Mouse (Mus musculus): Measurements from ENCODE around the gene Ptpn3. TPM values are rescaled to one million over a fixed set of nuclear protein-coding genes. Genes with fewer than 3 reads are reported as not detected.

The Ptpn3 gene
- polyA plus RNA-seq, 1 experiment from 2014 or later: 4.4 TPM

- DNase-seq (no peak), ATAC-seq (ENCODE audit: insufficient read depth) (no peak)
- no peaks in the 10 kb centered on the region for H3K9me3 ChIP-seq (ENCODE audit: low read depth, low read length)
- no peak overlapping the region for H3K27ac ChIP-seq (ENCODE audit: low read depth)
- H3K4me1 ChIP-seq (ENCODE audit: insufficient read depth): no peaks in the 10 kb centered on the region
- no peaks in the 10 kb centered on the region for H3K36me3 ChIP-seq (ENCODE audit: insufficient read depth)
- no peak overlapping the region for H3K4me2 ChIP-seq
- no peak overlapping the region for H3K9ac ChIP-seq
- H3K27me3 ChIP-seq (ENCODE audit: insufficient read depth, low read length): no peaks in the 10 kb centered on the region
- H3K4me3 ChIP-seq (ENCODE audit: low read depth, low read length): no peak overlapping the region
- WGBS: 65% methylated on average over 6 of the region's 6 CpGs
- no peak for TF ChIP-seq CTCF (IDR thresholded peaks at IDR 0.05; ENCODE audit: low read depth)
These were observed 19.0 kb downstream of the Ptpn3 start for GRCm38 (mm10) chr4:57282630-57283029.

GRCm38 (mm10) chr4:57282179-57282578 is 19.5 kb downstream of the Ptpn3 start:
- DNase-seq (no peak), ATAC-seq (ENCODE audit: insufficient read depth) (no peak)
- Histone ChIP-seq H3K9ac (no peak overlapping the region), H3K4me3 (ENCODE audit: low read depth, low read length) (no peak overlapping the region), H3K4me1 (ENCODE audit: insufficient read depth) (no peaks in the 10 kb centered on the region), H3K36me3 (ENCODE audit: insufficient read depth) (no peaks in the 10 kb centered on the region), H3K27ac (ENCODE audit: low read depth) (no peak overlapping the region), H3K4me2 (no peak overlapping the region), H3K9me3 (ENCODE audit: low read depth, low read length) (no peaks in the 10 kb centered on the region), H3K27me3 (ENCODE audit: insufficient read depth, low read length) (no peaks in the 10 kb centered on the region)
- WGBS: 69% methylated on average over 5 of the region's 5 CpGs
- TF ChIP-seq CTCF (IDR thresholded peaks at IDR 0.05; ENCODE audit: low read depth): no peak

DNA sequence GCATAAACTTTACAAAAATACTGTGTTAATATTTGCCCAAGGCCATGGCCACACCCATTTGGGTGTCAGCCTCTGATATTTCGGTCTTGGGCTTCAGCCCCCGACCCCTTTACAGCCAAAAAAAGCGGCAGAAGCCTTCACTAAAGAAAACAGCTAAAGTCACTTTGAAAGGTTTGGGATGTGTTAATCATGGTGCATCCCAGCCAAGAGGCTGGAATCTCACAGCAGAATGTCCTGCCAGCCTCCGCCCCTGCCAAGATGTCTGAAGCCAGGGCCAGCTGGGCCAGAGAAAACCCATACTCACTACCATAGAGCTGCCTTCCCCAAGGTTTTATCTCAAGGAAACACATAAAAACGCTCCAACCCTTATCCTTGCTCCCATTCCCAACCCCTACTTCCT is 20.7 kb downstream of the Ptpn3 start:
- H3K4me2 ChIP-seq: no peak overlapping the region
- no peak for ATAC-seq (ENCODE audit: insufficient read depth)
- 77% methylated on average over 5 of the region's 5 CpGs for WGBS

DNA sequence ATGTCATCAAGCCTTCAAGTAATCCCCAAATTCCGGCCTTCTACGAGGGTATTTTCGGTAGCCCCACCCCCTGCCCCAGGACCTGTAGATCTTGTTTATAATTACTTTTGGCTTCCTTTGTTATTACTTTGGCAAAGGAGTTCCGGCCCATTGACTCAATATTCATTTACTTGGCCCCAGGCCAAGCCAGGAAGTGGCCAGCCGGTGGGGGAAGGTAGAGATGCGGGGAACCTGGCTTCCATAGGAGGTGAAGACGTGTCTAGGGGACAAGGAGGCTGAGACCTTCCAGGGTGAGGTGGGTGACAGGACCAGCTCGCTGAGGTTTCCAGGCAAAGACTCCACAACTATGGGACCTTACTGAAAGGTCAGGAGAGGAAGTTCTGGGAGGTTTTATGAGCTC is 22.4 kb downstream of the Ptpn3 start:
- H3K4me2 ChIP-seq: no peak overlapping the region
- ATAC-seq (ENCODE audit: insufficient read depth) (no peak), DNase-seq (peak; percentile 67)
- no peaks in the 10 kb centered on the region for H3K27me3 ChIP-seq (ENCODE audit: insufficient read depth, low read length)
- no peak overlapping the region for H3K9ac ChIP-seq
- 21% methylated on average over 8 of the region's 8 CpGs for WGBS
- no peak overlapping the region for H3K27ac ChIP-seq (ENCODE audit: low read depth)
- no peak overlapping the region for H3K4me3 ChIP-seq (ENCODE audit: low read depth, low read length)
- no peak for TF ChIP-seq CTCF (IDR thresholded peaks at IDR 0.05; ENCODE audit: low read depth)
- H3K4me1 ChIP-seq (ENCODE audit: insufficient read depth): no peaks in the 10 kb centered on the region
- H3K9me3 ChIP-seq (ENCODE audit: low read depth, low read length): no peaks in the 10 kb centered on the region
- no peaks in the 10 kb centered on the region for H3K36me3 ChIP-seq (ENCODE audit: insufficient read depth)

More for the DNA sequence above, 20.7 kb downstream of the Ptpn3 start:
- no peaks in the 10 kb centered on the region for H3K9me3 ChIP-seq (ENCODE audit: low read depth, low read length)
- no peaks in the 10 kb centered on the region for H3K36me3 ChIP-seq (ENCODE audit: insufficient read depth)
- no peak for TF ChIP-seq CTCF (IDR thresholded peaks at IDR 0.05; ENCODE audit: low read depth)
- no peaks in the 10 kb centered on the region for H3K4me1 ChIP-seq (ENCODE audit: insufficient read depth)
- H3K27me3 ChIP-seq (ENCODE audit: insufficient read depth, low read length): no peaks in the 10 kb centered on the region
- no peak for DNase-seq
- H3K4me3 ChIP-seq (ENCODE audit: low read depth, low read length): no peak overlapping the region
- H3K9ac ChIP-seq: no peak overlapping the region
- no peak overlapping the region for H3K27ac ChIP-seq (ENCODE audit: low read depth)

- Histone ChIP-seq H3K9me3 (ENCODE audit: low read depth, low read length) (no peaks in the 10 kb centered on the region), H3K4me3 (ENCODE audit: low read depth, low read length) (no peak overlapping the region), H3K27me3 (ENCODE audit: insufficient read depth, low read length) (no peaks in the 10 kb centered on the region), H3K4me2 (no peak overlapping the region), H3K4me1 (ENCODE audit: insufficient read depth) (no peaks in the 10 kb centered on the region), H3K27ac (ENCODE audit: low read depth) (no peak overlapping the region), H3K36me3 (ENCODE audit: insufficient read depth) (no peaks in the 10 kb centered on the region), H3K9ac (no peak overlapping the region)
- TF ChIP-seq CTCF (IDR thresholded peaks at IDR 0.05; ENCODE audit: low read depth): no peak
- 60% methylated on average over 10 of the region's 10 CpGs for WGBS
- ATAC-seq (ENCODE audit: insufficient read depth): no peak
- DNase-seq: no peak
These were observed 22.8 kb downstream of the Ptpn3 start for GRCm38 (mm10) chr4:57278812-57279211.

DNA sequence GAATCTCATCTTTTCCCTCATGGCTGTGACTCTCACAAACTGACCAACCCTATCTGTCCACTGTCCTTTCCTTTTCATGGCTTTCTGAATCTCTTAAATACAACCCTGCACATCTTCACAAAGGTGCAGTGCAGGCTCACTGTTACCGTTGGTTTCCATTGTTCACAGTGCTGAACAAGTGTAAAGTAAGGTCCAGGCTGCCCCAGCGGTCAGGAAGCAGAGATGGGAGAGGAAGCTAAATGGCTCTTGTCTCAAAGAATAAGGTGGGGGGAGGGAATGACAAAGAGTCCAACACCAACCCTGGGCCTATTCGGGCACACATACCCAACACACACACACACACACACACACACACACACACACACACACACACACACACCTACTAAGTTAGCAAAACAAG is 24.0 kb downstream of the Ptpn3 start:
- H3K36me3 ChIP-seq (ENCODE audit: insufficient read depth): no peaks in the 10 kb centered on the region
- no peaks in the 10 kb centered on the region for H3K4me1 ChIP-seq (ENCODE audit: insufficient read depth)
- no peak overlapping the region for H3K4me3 ChIP-seq (ENCODE audit: low read depth, low read length)
- no peak overlapping the region for H3K27ac ChIP-seq (ENCODE audit: low read depth)
- H3K27me3 ChIP-seq (ENCODE audit: insufficient read depth, low read length): no peaks in the 10 kb centered on the region
- DNase-seq (no peak), ATAC-seq (ENCODE audit: insufficient read depth) (no peak)
- no peak for TF ChIP-seq CTCF (IDR thresholded peaks at IDR 0.05; ENCODE audit: low read depth)
- H3K9me3 ChIP-seq (ENCODE audit: low read depth, low read length): no peaks in the 10 kb centered on the region
- H3K9ac ChIP-seq: no peak overlapping the region
- WGBS: 63% methylated on average over 3 of the region's 3 CpGs
- no peak overlapping the region for H3K4me2 ChIP-seq

DNA sequence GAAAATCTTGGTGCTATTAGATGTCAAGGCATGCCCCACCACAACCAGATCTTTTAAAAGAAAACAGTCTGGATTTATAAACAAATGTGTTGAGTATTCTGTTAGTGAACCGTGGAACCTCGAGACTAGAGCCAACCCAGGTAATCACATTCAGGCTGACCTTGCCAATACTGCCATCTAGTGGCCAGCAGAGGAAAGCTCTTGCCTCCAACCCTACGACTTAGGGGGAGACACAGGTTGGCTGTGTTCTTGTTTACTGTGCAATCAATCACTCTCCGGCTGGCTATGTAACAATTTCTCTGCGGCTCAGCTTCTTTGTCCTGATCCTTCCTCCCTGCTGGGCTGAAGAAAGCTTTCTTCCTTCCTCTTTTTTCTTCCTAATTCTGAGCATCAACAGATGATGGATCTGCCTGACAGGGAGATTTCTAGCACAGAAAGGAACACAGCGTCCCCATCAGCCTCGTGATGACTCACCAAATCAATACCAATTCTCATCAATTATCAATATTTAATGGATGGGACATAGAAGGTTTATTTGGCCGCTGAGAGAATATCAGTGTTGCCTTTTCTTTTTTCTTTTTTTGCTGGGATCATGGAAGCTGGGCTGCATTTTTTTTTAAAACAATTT is 26.4 kb downstream of the Ptpn3 start:
- DNase-seq (peak; percentile 86), ATAC-seq (ENCODE audit: insufficient read depth) (no peak)
- Histone ChIP-seq H3K27me3 (ENCODE audit: insufficient read depth, low read length) (no peaks in the 10 kb centered on the region), H3K4me1 (ENCODE audit: insufficient read depth) (no peaks in the 10 kb centered on the region), H3K9ac (no peak overlapping the region), H3K9me3 (ENCODE audit: low read depth, low read length) (no peaks in the 10 kb centered on the region), H3K4me3 (ENCODE audit: low read depth, low read length) (no peak overlapping the region), H3K27ac (ENCODE audit: low read depth) (no peak overlapping the region), H3K36me3 (ENCODE audit: insufficient read depth) (no peaks in the 10 kb centered on the region), H3K4me2 (no peak overlapping the region)
- TF ChIP-seq CTCF (IDR thresholded peaks at IDR 0.05; ENCODE audit: low read depth): peak; percentile 95
- WGBS: 3% methylated on average over 8 of the region's 8 CpGs

All from lung, embryonic 14.5 days (tissue).